Mouse (Mus musculus) thymus, postnatal 4 days (tissue): ENCODE data around the gene Fasn.
"Not testable (repeated sequence)": the region's sequence is repeated elsewhere in the genome, so short reads cannot be mapped to it uniquely, and the experiment has no call there.

ENCODE experiments used
- DNase-seq: peaks from one replicate; pipeline ENCODE4 v3.0.0; 2021

Fasn gene

GRCm38 (mm10) chr11:120823956-120824786, at the start of gene Fasn:
Gene Fasn (minus strand): TSS chr11:120824547.
- DNase-seq, result peak; percentile 97

GRCm38 (mm10) chr11:120873206-120873605, 48.9 kb upstream of the Fasn start:
- no peak for DNase-seq

- no peak for DNase-seq
These were observed 47.2 kb upstream of the Fasn start for GRCm38 (mm10) chr11:120871521-120871920.

GRCm38 (mm10) chr11:120865816-120866215, 41.5 kb upstream of the Fasn start:
- DNase-seq, result no peak

GRCm38 (mm10) chr11:120862819-120863218, 38.5 kb upstream of the Fasn start:
- DNase-seq, result no peak

GRCm38 (mm10) chr11:120855938-120856337, 31.6 kb upstream of the Fasn start:
- DNase-seq, result not testable (repeated sequence)

GRCm38 (mm10) chr11:120853788-120854187, 29.4 kb upstream of the Fasn start:
- no peak for DNase-seq

GRCm38 (mm10) chr11:120853158-120853557, 28.8 kb upstream of the Fasn start:
- DNase-seq, result no peak

- peak; percentile 52 for DNase-seq
These were observed 28.0 kb upstream of the Fasn start for GRCm38 (mm10) chr11:120852083-120852935.

GRCm38 (mm10) chr11:120851582-120851981, 27.2 kb upstream of the Fasn start:
- DNase-seq, result no peak

GRCm38 (mm10) chr11:120851132-120851531, 26.8 kb upstream of the Fasn start:
- no peak for DNase-seq

GRCm38 (mm10) chr11:120850331-120851030, 26.1 kb upstream of the Fasn start:
- DNase-seq, result no peak

- no peak for DNase-seq
These were observed 22.6 kb upstream of the Fasn start for GRCm38 (mm10) chr11:120846725-120847475.

GRCm38 (mm10) chr11:120844329-120844728, 20.0 kb upstream of the Fasn start:
- DNase-seq, result no peak

- DNase-seq, result no peak
These were observed 9.4 kb upstream of the Fasn start for GRCm38 (mm10) chr11:120833555-120834280.

- not testable (repeated sequence) for DNase-seq
These were observed 8.6 kb upstream of the Fasn start for GRCm38 (mm10) chr11:120832962-120833361.

- DNase-seq, result no peak
These were observed 7.5 kb upstream of the Fasn start for GRCm38 (mm10) chr11:120831659-120832440.

GRCm38 (mm10) chr11:120830686-120831085, 6.3 kb upstream of the Fasn start:
- no peak for DNase-seq

GRCm38 (mm10) chr11:120829757-120830532, 5.6 kb upstream of the Fasn start:
- no peak for DNase-seq

- no peak for DNase-seq
These were observed 4.1 kb upstream of the Fasn start for GRCm38 (mm10) chr11:120828416-120828815.
